Mouse (Mus musculus): ENCODE results near the gene Kcnn3. TPM values are rescaled to one million over a fixed set of nuclear protein-coding genes. Genes with fewer than 3 reads are reported as not detected.

The Kcnn3 gene
- polyA plus RNA-seq, 2 experiments: 0.03 TPM; not detected in 1

DNA sequence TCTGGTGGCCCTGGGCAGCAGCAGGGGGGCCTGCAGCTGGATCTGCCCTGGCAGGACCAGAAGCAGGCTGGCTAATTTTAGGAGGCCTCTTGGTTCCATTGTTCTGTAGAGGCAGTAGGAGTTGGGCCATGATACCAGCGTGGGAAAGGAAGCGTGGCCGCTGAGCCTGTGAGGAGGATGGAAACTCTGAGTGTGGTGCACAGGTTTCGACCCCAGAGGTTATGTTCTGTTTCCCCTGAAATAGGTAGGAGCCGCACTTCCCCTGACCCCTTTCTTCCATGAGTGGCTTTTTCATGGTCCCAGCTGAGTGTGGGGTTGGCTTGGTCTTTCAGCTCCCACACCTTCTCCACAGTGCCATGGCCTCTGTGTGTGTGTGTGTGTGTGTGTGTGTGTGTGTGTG is 28.4 kb upstream of the Kcnn3 start:
- WGBS (ENCODE audit: insufficient replicate concordance): 63% methylated on average over 5 of the region's 5 CpGs
- H3K4me1 ChIP-seq (replicated peaks; ENCODE audit: control insufficient read depth in 2 of 2, insufficient read depth in 2 of 2, low read length in 1 of 2): peaks cover 0 to 7% of the 10 kb centered on the region in 2 experiments; a peak in 1 of 4 replicates
- no peak for DNase-seq (ENCODE audit: low read depth in 3 of 3, low spot score in 3 of 3)
- H3K36me3 ChIP-seq (replicated peaks; ENCODE audit: control insufficient read depth, insufficient read depth, low read depth): no peaks in the 10 kb centered on the region
- H3K27ac ChIP-seq: no peak overlapping the region
- H3K27me3 ChIP-seq (ENCODE audit: control insufficient read depth, insufficient read depth, low read length): no peaks in the 10 kb centered on the region; the same call in 1 of the 2 replicates
- TF ChIP-seq EP300 (IDR thresholded peaks at IDR 0.05; ENCODE audit: low read depth) (no peak), CTCF (IDR thresholded peaks at IDR 0.05; ENCODE audit: low read depth) (no peak)
- no peak overlapping the region for H3K4me2 ChIP-seq (ENCODE audit: low read depth)
- H3K4me3 ChIP-seq (ENCODE audit: insufficient read depth in 1 of 2, low read depth in 2 of 2, low read length in 2 of 2): no peak overlapping the region
- no peak overlapping the region for H3K9ac ChIP-seq (replicated peaks)
- ATAC-seq (ENCODE audit: insufficient read depth): no peak
- H3K9me3 ChIP-seq (ENCODE audit: control insufficient read depth, low read length): no peaks in the 10 kb centered on the region

DNA sequence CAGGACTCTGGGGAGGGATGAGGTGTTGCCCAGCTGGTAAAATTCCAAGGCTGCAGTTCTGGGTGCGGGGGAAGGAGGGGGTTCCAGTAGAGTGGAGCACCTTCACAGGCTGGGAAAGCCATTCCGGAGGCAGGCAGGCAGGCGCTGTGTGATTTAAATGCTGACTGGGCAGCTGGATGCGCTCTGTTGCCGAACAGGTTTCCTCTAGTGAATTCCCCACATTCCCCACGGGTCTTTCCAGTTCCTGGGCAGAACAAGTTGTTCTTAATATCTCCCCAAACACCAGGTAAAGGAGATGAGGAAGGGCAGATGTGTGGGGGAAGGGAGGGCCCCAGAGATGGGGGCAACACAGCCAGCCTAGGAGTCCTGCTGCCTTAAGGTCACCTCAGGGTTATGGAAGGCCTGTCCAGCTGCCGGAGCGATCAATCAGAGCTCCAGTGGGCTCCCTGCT is 27.2 kb upstream of the Kcnn3 start:
- no peak for ATAC-seq (ENCODE audit: insufficient read depth)
- Histone ChIP-seq H3K9me3 (ENCODE audit: control insufficient read depth, low read length) (no peaks in the 10 kb centered on the region), H3K27me3 (ENCODE audit: control insufficient read depth, insufficient read depth, low read length) (no peaks in the 10 kb centered on the region), H3K36me3 (replicated peaks; ENCODE audit: control insufficient read depth, insufficient read depth, low read depth) (no peaks in the 10 kb centered on the region), H3K9ac (replicated peaks) (no peak overlapping the region), H3K4me3 (ENCODE audit: insufficient read depth in 1 of 2, low read depth in 2 of 2, low read length in 2 of 2) (no peak overlapping the region), H3K4me1 (replicated peaks; ENCODE audit: control insufficient read depth in 2 of 2, insufficient read depth in 2 of 2, low read length in 1 of 2) (peaks cover 0 to 7% of the 10 kb centered on the region in 2 experiments; a peak in 1 of 4 replicates), H3K4me2 (ENCODE audit: low read depth) (no peak overlapping the region), H3K27ac (no peak overlapping the region)
- DNase-seq (ENCODE audit: low read depth in 3 of 3, low spot score in 3 of 3): no peak
- WGBS (ENCODE audit: insufficient replicate concordance): 52% methylated on average over 8 of the region's 8 CpGs
- TF ChIP-seq CTCF (IDR thresholded peaks at IDR 0.05; ENCODE audit: low read depth): no peak
- TF ChIP-seq EP300 (IDR thresholded peaks at IDR 0.05; ENCODE audit: low read depth): no peak

DNA sequence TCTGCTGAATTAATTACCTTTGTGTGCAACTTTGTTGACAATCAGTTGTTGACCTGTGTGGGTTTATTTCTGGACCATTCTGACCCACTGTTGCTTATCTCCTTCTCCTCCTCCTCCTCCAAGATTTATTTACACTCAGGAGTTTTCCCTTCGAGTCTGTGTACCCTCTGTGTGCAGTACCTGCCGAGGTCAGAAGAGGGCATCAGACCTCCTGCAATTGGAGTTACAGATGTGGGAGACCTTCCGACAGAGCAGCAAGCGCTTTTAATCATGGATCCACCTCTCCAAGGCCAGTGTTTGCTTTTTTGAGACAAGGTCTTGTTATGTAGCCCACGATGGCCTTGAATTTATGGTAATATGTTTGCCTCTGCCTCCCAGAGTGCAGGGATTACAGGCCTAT is 25.3 kb upstream of the Kcnn3 start:
- no peaks in the 10 kb centered on the region for H3K27me3 ChIP-seq (ENCODE audit: control insufficient read depth, insufficient read depth, low read length)
- TF ChIP-seq EP300 (IDR thresholded peaks at IDR 0.05; ENCODE audit: low read depth) (no peak), CTCF (IDR thresholded peaks at IDR 0.05; ENCODE audit: low read depth) (peak; percentile 29)
- peaks cover 0 to 2% of the 10 kb centered on the region in 2 experiments; a peak in 1 of 4 replicates for H3K4me1 ChIP-seq (replicated peaks; ENCODE audit: control insufficient read depth in 2 of 2, insufficient read depth in 2 of 2, low read length in 1 of 2)
- H3K4me2 ChIP-seq (ENCODE audit: low read depth): no peak overlapping the region
- no peak overlapping the region for H3K4me3 ChIP-seq (ENCODE audit: insufficient read depth in 1 of 2, low read depth in 2 of 2, low read length in 2 of 2)
- no peak overlapping the region for H3K27ac ChIP-seq
- DNase-seq (ENCODE audit: low read depth in 3 of 3, low spot score in 3 of 3) (no peak), ATAC-seq (ENCODE audit: insufficient read depth) (no peak)
- H3K36me3 ChIP-seq (replicated peaks; ENCODE audit: control insufficient read depth, insufficient read depth, low read depth): no peaks in the 10 kb centered on the region
- 65% methylated on average over 5 of the region's 5 CpGs for WGBS (ENCODE audit: insufficient replicate concordance)
- H3K9ac ChIP-seq (replicated peaks): no peak overlapping the region
- no peaks in the 10 kb centered on the region for H3K9me3 ChIP-seq (ENCODE audit: control insufficient read depth, low read length)

DNA sequence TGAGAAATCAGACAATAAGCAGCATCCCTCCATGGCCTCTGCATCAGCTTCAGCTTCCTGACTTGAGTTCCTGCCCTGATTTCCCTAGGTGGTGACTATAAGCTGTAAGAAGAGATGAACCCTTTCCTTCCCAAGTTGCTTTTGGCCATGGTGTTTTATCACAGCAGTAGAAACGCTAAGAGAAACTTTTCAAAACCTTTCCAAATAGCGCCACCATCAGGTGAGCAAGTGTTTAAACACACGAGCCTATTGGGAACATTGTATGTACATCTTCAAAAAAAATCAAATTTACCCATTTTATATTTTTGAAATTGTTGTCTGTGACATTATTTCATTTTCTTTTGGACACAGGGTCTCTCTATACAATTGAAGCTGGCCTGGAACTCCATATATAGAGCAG is 23.6 kb upstream of the Kcnn3 start:
- Histone ChIP-seq H3K4me1 (replicated peaks; ENCODE audit: control insufficient read depth in 2 of 2, insufficient read depth in 2 of 2, low read length in 1 of 2) (no peaks in the 10 kb centered on the region), H3K27ac (no peak overlapping the region), H3K27me3 (ENCODE audit: control insufficient read depth, insufficient read depth, low read length) (no peaks in the 10 kb centered on the region), H3K4me2 (ENCODE audit: low read depth) (no peak overlapping the region), H3K36me3 (replicated peaks; ENCODE audit: control insufficient read depth, insufficient read depth, low read depth) (no peaks in the 10 kb centered on the region), H3K4me3 (ENCODE audit: insufficient read depth in 1 of 2, low read depth in 2 of 2, low read length in 2 of 2) (no peak overlapping the region), H3K9me3 (ENCODE audit: control insufficient read depth, low read length) (no peaks in the 10 kb centered on the region), H3K9ac (replicated peaks) (no peak overlapping the region)
- TF ChIP-seq CTCF (IDR thresholded peaks at IDR 0.05; ENCODE audit: low read depth) (no peak), EP300 (IDR thresholded peaks at IDR 0.05; ENCODE audit: low read depth) (no peak)
- DNase-seq (ENCODE audit: low read depth in 3 of 3, low spot score in 3 of 3): no peak
- no peak for ATAC-seq (ENCODE audit: insufficient read depth)
- 52% methylated on average over 3 of the region's 3 CpGs for WGBS (ENCODE audit: insufficient replicate concordance)

DNA sequence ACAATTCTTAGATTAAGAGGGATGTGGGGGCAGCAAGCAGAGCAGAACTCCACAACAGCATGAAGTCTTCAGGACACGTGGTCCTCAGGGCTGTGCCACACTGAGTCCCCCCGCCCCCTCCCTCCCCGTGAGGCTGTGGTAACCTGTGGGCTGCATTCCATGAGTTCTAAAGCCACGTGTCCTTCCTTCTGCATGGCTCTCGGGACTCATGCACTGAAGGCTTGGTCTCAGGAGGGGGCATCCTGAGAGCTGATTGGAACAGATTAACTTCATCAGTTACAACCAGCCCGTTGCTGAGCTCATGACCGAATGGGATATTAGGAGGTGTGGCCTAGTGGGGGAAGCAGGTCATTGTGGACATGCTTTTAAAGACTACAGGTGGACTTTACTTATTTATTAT is 20.3 kb upstream of the Kcnn3 start:
- no peak overlapping the region for H3K4me3 ChIP-seq (ENCODE audit: insufficient read depth in 1 of 2, low read depth in 2 of 2, low read length in 2 of 2)
- no peaks in the 10 kb centered on the region for H3K27me3 ChIP-seq (ENCODE audit: control insufficient read depth, insufficient read depth, low read length)
- TF ChIP-seq EP300 (IDR thresholded peaks at IDR 0.05; ENCODE audit: low read depth) (no peak), CTCF (IDR thresholded peaks at IDR 0.05; ENCODE audit: low read depth) (no peak)
- H3K27ac ChIP-seq: no peak overlapping the region
- H3K9ac ChIP-seq (replicated peaks): no peak overlapping the region
- ATAC-seq (ENCODE audit: insufficient read depth) (no peak), DNase-seq (ENCODE audit: low read depth in 3 of 3, low spot score in 3 of 3) (no peak)
- no peaks in the 10 kb centered on the region for H3K4me1 ChIP-seq (replicated peaks; ENCODE audit: control insufficient read depth in 2 of 2, insufficient read depth in 2 of 2, low read length in 1 of 2)
- no peaks in the 10 kb centered on the region for H3K36me3 ChIP-seq (replicated peaks; ENCODE audit: control insufficient read depth, insufficient read depth, low read depth)
- H3K9me3 ChIP-seq (ENCODE audit: control insufficient read depth, low read length): no peaks in the 10 kb centered on the region
- no peak overlapping the region for H3K4me2 ChIP-seq (ENCODE audit: low read depth)
- WGBS (ENCODE audit: insufficient replicate concordance): 37% methylated on average over 7 of the region's 7 CpGs
